Mouse (Mus musculus) neural tube, embryonic 12.5 days (tissue): ENCODE results near the gene Gm26897. TPM values are rescaled to one million over a fixed set of nuclear protein-coding genes. Genes with fewer than 3 reads are reported as not detected.

ENCODE experiments used
- ATAC-seq: fragments of 200-750 bp; cut with Nextera tagmentation; 2 replicates; pipeline ENCODE4 v1.8.0; 2017; ENCODE audit warnings: low read depth, mild to moderate bottlenecking, moderate TSS enrichment, moderate library complexity; ENCODE audit not compliant: low FRiP score
- H3K27ac ChIP-seq: fragments of 300-500 bp; sonication (generic); 2 replicates; pipeline ENCODE4 v1.5.1; 2016
- H3K27me3 ChIP-seq: fragments of 300-500 bp; sonication (generic); replicated peaks from 2 replicates; pipeline ENCODE4 v1.6.1; 2016; ENCODE audit warnings: mild to moderate bottlenecking
- H3K36me3 ChIP-seq: fragments of 300-500 bp; sonication (generic); 2 replicates; pipeline ENCODE4 v1.6.1; 2016; ENCODE audit warnings: mild to moderate bottlenecking
- H3K4me1 ChIP-seq: fragments of 300-500 bp; sonication (generic); 2 replicates; pipeline ENCODE4 v1.6.1; 2016
- H3K4me2 ChIP-seq: fragments of 300-500 bp; sonication (generic); replicated peaks from 2 replicates; pipeline ENCODE4 v1.6.1; 2016; ENCODE audit warnings: mild to moderate bottlenecking
- H3K4me3 ChIP-seq: fragments of 300-500 bp; sonication (generic); 2 replicates; pipeline ENCODE4 v1.5.1; 2016
- H3K9ac ChIP-seq: fragments of 300-500 bp; sonication (generic); 2 replicates; pipeline ENCODE4 v1.6.1; 2016; ENCODE audit warnings: mild to moderate bottlenecking
- H3K9me3 ChIP-seq: fragments of 300-500 bp; sonication (generic); 2 replicates; pipeline ENCODE4 v1.6.1; 2016; ENCODE audit warnings: mild to moderate bottlenecking
- WGBS: fragments of 180-500 bp; shearing (Covaris S2); methylation state at CpG from one replicate; pipeline ENCODE4 v1.1.7; 2016; 5-methylcytosine and 5-hydroxymethylcytosine counted together
- polyA plus RNA-seq: library from polyadenylated mRNA; unstranded; fragments of >200 nt; fragmentation: Nextera tagmentation; extraction: Ambion mirVana; gene quantifications from 2 replicates; pipeline ENCODE4 v1.2.1, GENCODE M21; 2016

The Gm26897 gene
- polyA plus RNA-seq, 1 experiment from 2014 or later: not detected

- Histone ChIP-seq H3K4me1 (peaks cover 16% of the 10 kb centered on the region), H3K36me3 (no peaks in the 10 kb centered on the region), H3K9me3 (no peaks in the 10 kb centered on the region), H3K27ac (no peak overlapping the region), H3K27me3 (0 out of 2 replicates have a peak, but pooled peaks cover 3% of the 10 kb centered on the region), H3K4me3 (no peak overlapping the region), H3K9ac (0 out of 2 replicates have a peak overlapping the region, but pooled peaks have one; percentile 36), H3K4me2 (peak overlapping the region; percentile 48)
- ATAC-seq: peak; percentile 48; the same call in 1 of the 2 replicates
- 38% methylated on average over 16 of the region's 16 CpGs for WGBS
These were observed 20.9 kb downstream of the Gm26897 start for GRCm38 (mm10) chr5:111754484-111755139.

GRCm38 (mm10) chr5:111755330-111755729 is 21.6 kb downstream of the Gm26897 start:
- peak overlapping the region; percentile 48 for H3K4me2 ChIP-seq
- H3K36me3 ChIP-seq: no peaks in the 10 kb centered on the region
- WGBS: 9% methylated on average over 5 of the region's 5 CpGs
- H3K4me1 ChIP-seq: peaks cover 17% of the 10 kb centered on the region
- H3K4me3 ChIP-seq: no peak overlapping the region
- H3K9ac ChIP-seq: no peak overlapping the region
- H3K27me3 ChIP-seq: 0 out of 2 replicates have a peak, but pooled peaks cover 3% of the 10 kb centered on the region
- no peak overlapping the region for H3K27ac ChIP-seq
- no peaks in the 10 kb centered on the region for H3K9me3 ChIP-seq
- ATAC-seq: peak; percentile 81

GRCm38 (mm10) chr5:111760721-111761480 is 27.2 kb downstream of the Gm26897 start:
- H3K4me2 ChIP-seq: peak overlapping the region; percentile 59
- peak overlapping the region; percentile 19 for H3K4me3 ChIP-seq
- H3K9ac ChIP-seq: peak overlapping the region; percentile 44; the same call in 1 of the 2 replicates
- peak overlapping the region; percentile 71 for H3K27ac ChIP-seq
- peak; percentile 52; the same call in 1 of the 2 replicates for ATAC-seq
- 21% methylated on average over 10 of the region's 10 CpGs for WGBS
- no peaks in the 10 kb centered on the region for H3K36me3 ChIP-seq
- no peaks in the 10 kb centered on the region for H3K9me3 ChIP-seq
- peaks cover 28% of the 10 kb centered on the region for H3K4me1 ChIP-seq
- no peaks in the 10 kb centered on the region for H3K27me3 ChIP-seq

- H3K27me3 ChIP-seq: no peaks in the 10 kb centered on the region
- H3K4me3 ChIP-seq: peak overlapping the region; percentile 19
- ATAC-seq: peak; percentile 69
- peak overlapping the region; percentile 59 for H3K4me2 ChIP-seq
- H3K9me3 ChIP-seq: no peaks in the 10 kb centered on the region
- no peaks in the 10 kb centered on the region for H3K36me3 ChIP-seq
- H3K9ac ChIP-seq: peak overlapping the region; percentile 44; the same call in 1 of the 2 replicates
- H3K4me1 ChIP-seq: peaks cover 28% of the 10 kb centered on the region
- peak overlapping the region; percentile 71 for H3K27ac ChIP-seq
- under 1% methylated on average over 12 of the region's 12 CpGs for WGBS
These were observed 27.9 kb downstream of the Gm26897 start for GRCm38 (mm10) chr5:111761574-111761973.

GRCm38 (mm10) chr5:111762085-111762484 is 28.4 kb downstream of the Gm26897 start:
- H3K27me3 ChIP-seq: no peaks in the 10 kb centered on the region
- 3% methylated on average over 17 of the region's 17 CpGs for WGBS
- ATAC-seq: peak; percentile 57
- peak overlapping the region; percentile 59 for H3K4me2 ChIP-seq
- H3K36me3 ChIP-seq: no peaks in the 10 kb centered on the region
- H3K4me3 ChIP-seq: no peak overlapping the region
- peak overlapping the region; percentile 63; the same call in 1 of the 2 replicates for H3K27ac ChIP-seq
- peaks cover 28% of the 10 kb centered on the region for H3K4me1 ChIP-seq
- no peaks in the 10 kb centered on the region for H3K9me3 ChIP-seq
- no peak overlapping the region for H3K9ac ChIP-seq

GRCm38 (mm10) chr5:111765671-111766290 is 32.1 kb downstream of the Gm26897 start:
- Histone ChIP-seq H3K4me1 (peaks cover 31% of the 10 kb centered on the region), H3K9ac (no peak overlapping the region), H3K9me3 (no peaks in the 10 kb centered on the region), H3K4me3 (no peak overlapping the region), H3K4me2 (no peak overlapping the region), H3K27ac (no peak overlapping the region), H3K27me3 (no peaks in the 10 kb centered on the region), H3K36me3 (no peaks in the 10 kb centered on the region)
- 75% methylated on average over 15 of the region's 15 CpGs for WGBS
- ATAC-seq: no peak

GRCm38 (mm10) chr5:111766696-111767095 is 33.0 kb downstream of the Gm26897 start:
- WGBS: 89% methylated on average over 4 of the region's 4 CpGs
- no peak overlapping the region for H3K4me3 ChIP-seq
- no peaks in the 10 kb centered on the region for H3K36me3 ChIP-seq
- H3K27ac ChIP-seq: no peak overlapping the region
- H3K4me1 ChIP-seq: peaks cover 24% of the 10 kb centered on the region
- H3K9ac ChIP-seq: no peak overlapping the region
- no peaks in the 10 kb centered on the region for H3K9me3 ChIP-seq
- no peak for ATAC-seq
- H3K27me3 ChIP-seq: no peaks in the 10 kb centered on the region
- H3K4me2 ChIP-seq: no peak overlapping the region

GRCm38 (mm10) chr5:111770266-111770665 is 36.5 kb downstream of the Gm26897 start:
- Histone ChIP-seq H3K36me3 (no peaks in the 10 kb centered on the region), H3K4me1 (peaks cover 27% of the 10 kb centered on the region), H3K27me3 (no peaks in the 10 kb centered on the region), H3K4me3 (no peak overlapping the region), H3K27ac (no peak overlapping the region), H3K4me2 (peak overlapping the region; percentile 16), H3K9ac (peak overlapping the region; percentile 26; the same call in 1 of the 2 replicates), H3K9me3 (no peaks in the 10 kb centered on the region)
- WGBS: 8% methylated on average over 15 of the region's 15 CpGs
- ATAC-seq: 0 out of 2 replicates have a peak, but pooled peaks have one; percentile 59

GRCm38 (mm10) chr5:111772127-111772526 is 38.4 kb downstream of the Gm26897 start:
- H3K27ac ChIP-seq: no peak overlapping the region
- no peak overlapping the region for H3K4me3 ChIP-seq
- peaks cover 27% of the 10 kb centered on the region for H3K4me1 ChIP-seq
- 16% methylated on average over 8 of the region's 8 CpGs for WGBS
- ATAC-seq: no peak
- H3K27me3 ChIP-seq: no peaks in the 10 kb centered on the region
- no peak overlapping the region for H3K4me2 ChIP-seq
- no peaks in the 10 kb centered on the region for H3K9me3 ChIP-seq
- H3K36me3 ChIP-seq: no peaks in the 10 kb centered on the region
- H3K9ac ChIP-seq: no peak overlapping the region

- Histone ChIP-seq H3K36me3 (no peaks in the 10 kb centered on the region), H3K27ac (no peak overlapping the region; the same call in 1 of the 2 replicates), H3K4me2 (no peak overlapping the region), H3K9me3 (no peaks in the 10 kb centered on the region), H3K4me3 (no peak overlapping the region), H3K27me3 (no peaks in the 10 kb centered on the region), H3K9ac (no peak overlapping the region), H3K4me1 (peaks cover 27% of the 10 kb centered on the region)
- 47% methylated on average over 13 of the region's 13 CpGs for WGBS
- ATAC-seq: no peak
These were observed 39.1 kb downstream of the Gm26897 start for GRCm38 (mm10) chr5:111772591-111773406.

GRCm38 (mm10) chr5:111773407-111773733 is 39.6 kb downstream of the Gm26897 start:
- no peaks in the 10 kb centered on the region for H3K36me3 ChIP-seq
- WGBS: 58% methylated on average over 5 of the region's 5 CpGs
- H3K27me3 ChIP-seq: no peaks in the 10 kb centered on the region
- ATAC-seq: no peak
- no peak overlapping the region for H3K9ac ChIP-seq
- no peak overlapping the region for H3K4me3 ChIP-seq
- H3K4me1 ChIP-seq: peaks cover 27% of the 10 kb centered on the region
- no peak overlapping the region for H3K4me2 ChIP-seq
- no peaks in the 10 kb centered on the region for H3K9me3 ChIP-seq
- no peak overlapping the region; the same call in 1 of the 2 replicates for H3K27ac ChIP-seq
